Mouse (Mus musculus) stomach, embryonic 15.5 days (tissue): Measurements from ENCODE around the gene Olfr985. TPM values are rescaled to one million over a fixed set of nuclear protein-coding genes. Genes with fewer than 3 reads are reported as not detected.

Experiments used
- ATAC-seq: fragments of 200-750 bp; cut with Nextera tagmentation; 2 replicates; pipeline ENCODE4 v1.8.0; 2017; ENCODE audit warnings: low read depth, moderate number of reproducible peaks, moderate TSS enrichment; ENCODE audit not compliant: insufficient read depth, low FRiP score
- H3K27ac ChIP-seq: fragments of 300-500 bp; sonication (generic); 2 replicates; pipeline ENCODE4 v1.5.1; 2015; ENCODE audit warnings: mild to moderate bottlenecking, inconsistent platforms
- H3K27me3 ChIP-seq: fragments of 300-500 bp; sonication (generic); replicated peaks from 2 replicates; pipeline ENCODE4 v1.6.1; 2015; ENCODE audit warnings: inconsistent platforms
- H3K36me3 ChIP-seq: fragments of 300-500 bp; sonication (generic); 2 replicates; pipeline ENCODE4 v1.6.1; 2015; ENCODE audit warnings: inconsistent platforms
- H3K4me1 ChIP-seq: fragments of 300-500 bp; sonication (generic); 2 replicates; pipeline ENCODE4 v1.6.1; 2015; ENCODE audit warnings: inconsistent platforms
- H3K4me2 ChIP-seq: fragments of 300-500 bp; sonication (generic); 2 replicates; pipeline ENCODE4 v1.6.1; 2015; ENCODE audit warnings: mild to moderate bottlenecking, inconsistent platforms
- H3K4me3 ChIP-seq: fragments of 300-500 bp; sonication (generic); replicated peaks from 2 replicates; pipeline ENCODE4 v1.5.1; 2015; ENCODE audit warnings: inconsistent platforms
- H3K9ac ChIP-seq: fragments of 300-500 bp; sonication (generic); 2 replicates; pipeline ENCODE4 v1.6.1; 2015; ENCODE audit warnings: inconsistent platforms
- H3K9me3 ChIP-seq: fragments of 300-500 bp; sonication (generic); 2 replicates; pipeline ENCODE4 v1.6.1; 2016; ENCODE audit warnings: inconsistent platforms
- WGBS: fragments of 180-500 bp; shearing (Covaris S2); methylation state at CpG from one replicate; pipeline ENCODE4 v1.1.7; 2015; 5-methylcytosine and 5-hydroxymethylcytosine counted together
- polyA plus RNA-seq: library from polyadenylated mRNA; unstranded; fragments of >200 nt; fragmentation: Nextera tagmentation; extraction: Ambion mirVana; gene quantifications from 2 replicates; pipeline ENCODE4 v1.2.1, GENCODE M21; 2015

Gene Olfr985
- polyA plus RNA-seq, 1 experiment from 2014 or later, result not detected

GRCm38 (mm10) chr9:40093495-40093894 is 36.5 kb downstream of the Olfr985 start, which contains the start of gene Olfr983:
Gene Olfr983, minus strand, starts transcription at chr9:40093595.
- 78% methylated on average over 2 of the region's 2 CpGs for WGBS
- no peak for ATAC-seq
- H3K36me3 ChIP-seq, result no peaks in the 10 kb centered on the region
- no peak within 1 kb of the TSS for H3K27ac ChIP-seq
- H3K9ac ChIP-seq, result no peak within 1 kb of the TSS
- no peak within 1 kb of the TSS for H3K4me2 ChIP-seq
- no peaks in the 10 kb centered on the region for H3K9me3 ChIP-seq
- H3K4me1 ChIP-seq, result no peaks in the 10 kb centered on the region
- no peak within 1 kb of the TSS for H3K4me3 ChIP-seq
- H3K27me3 ChIP-seq, result no peaks in the 10 kb centered on the region

Other genes starting within 250 kb of the Olfr985 start
- not detected in 2 replicates for gene Olfr229, start 222.8 kb downstream of the Olfr985 start, polyA plus RNA-seq
- not detected in 2 replicates for gene Olfr974, start 192.7 kb downstream of the Olfr985 start, polyA plus RNA-seq
- 0.04 TPM in 1 of 2 replicates, not detected in the other for gene Olfr975, start 178.1 kb downstream of the Olfr985 start, polyA plus RNA-seq
- not detected in 2 replicates for gene Olfr976, start 169.1 kb downstream of the Olfr985 start, polyA plus RNA-seq
- gene Olfr978, start 138.1 kb downstream of the Olfr985 start, polyA plus RNA-seq, result not detected in 2 replicates
- not detected in 2 replicates for gene Olfr979, start 126.7 kb downstream of the Olfr985 start, polyA plus RNA-seq
- gene Olfr980, start 120.6 kb downstream of the Olfr985 start, polyA plus RNA-seq, result not detected in 2 replicates
- gene Olfr981, start 108.7 kb downstream of the Olfr985 start, polyA plus RNA-seq, result not detected in 2 replicates
- not detected in 2 replicates for gene Olfr982, start 56.4 kb downstream of the Olfr985 start, polyA plus RNA-seq
- gene Olfr983, start 36.6 kb downstream of the Olfr985 start, polyA plus RNA-seq, result not detected in 2 replicates
- gene Olfr984, start 16.0 kb downstream of the Olfr985 start, polyA plus RNA-seq, result not detected in 2 replicates
- not detected in 2 replicates for gene Tmem225, start 17.9 kb upstream of the Olfr985 start, polyA plus RNA-seq
- not detected in 2 replicates for gene Olfr986, start 50.7 kb upstream of the Olfr985 start, polyA plus RNA-seq
- 4.2 and 4.7 TPM in 2 replicates for gene Zfp202, start 62.1 kb upstream of the Olfr985 start, polyA plus RNA-seq
- 5.2 and 6.1 TPM in 2 replicates for gene Scn3b, start 139.0 kb upstream of the Olfr985 start, polyA plus RNA-seq